Mouse (Mus musculus): ENCODE measurements around the gene 1700017B05Rik. TPM values are rescaled to one million over a fixed set of nuclear protein-coding genes. Genes with fewer than 3 reads are reported as not detected.
A peak's percentile ranks its signal among the peaks of the same experiment; 100 is the strongest.

The 1700017B05Rik gene
- polyA plus RNA-seq, 1 experiment from 2014 or later: 25.5 TPM

GRCm38 (mm10) chr9:57297938-57298337, 35.5 kb upstream of the 1700017B05Rik start:
- no peaks in the 10 kb centered on the region; the same call in 1 of the 2 replicates for H3K4me1 ChIP-seq (ENCODE audit: control insufficient read depth, insufficient read depth, low read length)
- 90% methylated on average over 2 of the region's 2 CpGs for WGBS
- H3K27ac ChIP-seq (ENCODE audit: low read length): no peak overlapping the region
- H3K36me3 ChIP-seq (ENCODE audit: control insufficient read depth, insufficient read depth, low read length): no peaks in the 10 kb centered on the region
- H3K4me2 ChIP-seq (ENCODE audit: low read depth, low read length): no peak overlapping the region
- ATAC-seq: no peak
- H3K4me3 ChIP-seq (ENCODE audit: low read length): no peak overlapping the region
- no peaks in the 10 kb centered on the region for H3K27me3 ChIP-seq (replicated peaks; ENCODE audit: control insufficient read depth, insufficient read depth, low read length)
- no peak overlapping the region for H3K9ac ChIP-seq (ENCODE audit: low read depth, low read length)
- no peaks in the 10 kb centered on the region for H3K9me3 ChIP-seq (ENCODE audit: control insufficient read depth, low read length)

GRCm38 (mm10) chr9:57296277-57296676, 33.9 kb upstream of the 1700017B05Rik start:
- Histone ChIP-seq H3K4me2 (ENCODE audit: low read depth, low read length) (no peak overlapping the region), H3K27me3 (replicated peaks; ENCODE audit: control insufficient read depth, insufficient read depth, low read length) (no peaks in the 10 kb centered on the region), H3K4me1 (ENCODE audit: control insufficient read depth, insufficient read depth, low read length) (no peaks in the 10 kb centered on the region; the same call in 1 of the 2 replicates), H3K9ac (ENCODE audit: low read depth, low read length) (no peak overlapping the region), H3K36me3 (ENCODE audit: control insufficient read depth, insufficient read depth, low read length) (no peaks in the 10 kb centered on the region), H3K27ac (ENCODE audit: low read length) (no peak overlapping the region), H3K9me3 (ENCODE audit: control insufficient read depth, low read length) (no peaks in the 10 kb centered on the region), H3K4me3 (ENCODE audit: low read length) (no peak overlapping the region)
- WGBS: 66% methylated on average over 8 of the region's 8 CpGs
- no peak for ATAC-seq

- no peak overlapping the region for H3K4me3 ChIP-seq (ENCODE audit: low read length)
- no peaks in the 10 kb centered on the region for H3K27me3 ChIP-seq (replicated peaks; ENCODE audit: control insufficient read depth, insufficient read depth, low read length)
- 70% methylated on average over 3 of the region's 3 CpGs for WGBS
- H3K4me1 ChIP-seq (ENCODE audit: control insufficient read depth, insufficient read depth, low read length): no peaks in the 10 kb centered on the region; the same call in 1 of the 2 replicates
- H3K36me3 ChIP-seq (ENCODE audit: control insufficient read depth, insufficient read depth, low read length): no peaks in the 10 kb centered on the region
- no peak overlapping the region for H3K4me2 ChIP-seq (ENCODE audit: low read depth, low read length)
- no peak overlapping the region for H3K27ac ChIP-seq (ENCODE audit: low read length)
- no peak; the same call in 1 of the 2 replicates for ATAC-seq
- H3K9ac ChIP-seq (ENCODE audit: low read depth, low read length): no peak overlapping the region
- no peaks in the 10 kb centered on the region for H3K9me3 ChIP-seq (ENCODE audit: control insufficient read depth, low read length)
Observed at GRCm38 (mm10) chr9:57295666-57296065, 33.3 kb upstream of the 1700017B05Rik start.

GRCm38 (mm10) chr9:57294905-57295304, 32.5 kb upstream of the 1700017B05Rik start:
- H3K9ac ChIP-seq (ENCODE audit: low read depth, low read length): no peak overlapping the region
- no peaks in the 10 kb centered on the region for H3K27me3 ChIP-seq (replicated peaks; ENCODE audit: control insufficient read depth, insufficient read depth, low read length)
- H3K27ac ChIP-seq (ENCODE audit: low read length): no peak overlapping the region
- H3K4me1 ChIP-seq (ENCODE audit: control insufficient read depth, insufficient read depth, low read length): no peaks in the 10 kb centered on the region; the same call in 1 of the 2 replicates
- ATAC-seq: no peak
- H3K36me3 ChIP-seq (ENCODE audit: control insufficient read depth, insufficient read depth, low read length): no peaks in the 10 kb centered on the region
- H3K9me3 ChIP-seq (ENCODE audit: control insufficient read depth, low read length): no peaks in the 10 kb centered on the region
- no peak overlapping the region for H3K4me3 ChIP-seq (ENCODE audit: low read length)
- no peak overlapping the region for H3K4me2 ChIP-seq (ENCODE audit: low read depth, low read length)
- 82% methylated on average over 3 of the region's 3 CpGs for WGBS

GRCm38 (mm10) chr9:57287183-57287582, 24.8 kb upstream of the 1700017B05Rik start:
- no peak overlapping the region for H3K27ac ChIP-seq (ENCODE audit: low read length)
- no peaks in the 10 kb centered on the region for H3K9me3 ChIP-seq (ENCODE audit: control insufficient read depth, low read length)
- H3K4me1 ChIP-seq (ENCODE audit: control insufficient read depth, insufficient read depth, low read length): no peaks in the 10 kb centered on the region
- H3K4me2 ChIP-seq (ENCODE audit: low read depth, low read length): no peak overlapping the region
- WGBS: 79% methylated on average over 6 of the region's 6 CpGs
- H3K9ac ChIP-seq (ENCODE audit: low read depth, low read length): no peak overlapping the region
- no peak for ATAC-seq
- no peaks in the 10 kb centered on the region for H3K36me3 ChIP-seq (ENCODE audit: control insufficient read depth, insufficient read depth, low read length)
- no peak overlapping the region for H3K4me3 ChIP-seq (ENCODE audit: low read length)
- H3K27me3 ChIP-seq (replicated peaks; ENCODE audit: control insufficient read depth, insufficient read depth, low read length): no peaks in the 10 kb centered on the region

- ATAC-seq: peak; percentile 14; the same call in 1 of the 2 replicates
- H3K4me1 ChIP-seq (ENCODE audit: control insufficient read depth, insufficient read depth, low read length): peaks cover 18% of the 10 kb centered on the region
- no peak overlapping the region for H3K4me3 ChIP-seq (ENCODE audit: low read length)
- no peaks in the 10 kb centered on the region for H3K27me3 ChIP-seq (replicated peaks; ENCODE audit: control insufficient read depth, insufficient read depth, low read length)
- no peak overlapping the region for H3K4me2 ChIP-seq (ENCODE audit: low read depth, low read length)
- H3K36me3 ChIP-seq (ENCODE audit: control insufficient read depth, insufficient read depth, low read length): no peaks in the 10 kb centered on the region
- H3K9ac ChIP-seq (ENCODE audit: low read depth, low read length): no peak overlapping the region
- H3K9me3 ChIP-seq (ENCODE audit: control insufficient read depth, low read length): no peaks in the 10 kb centered on the region
- no peak overlapping the region for H3K27ac ChIP-seq (ENCODE audit: low read length)
- WGBS: 60% methylated on average over 4 of the region's 4 CpGs
Observed at GRCm38 (mm10) chr9:57283311-57283710, 20.9 kb upstream of the 1700017B05Rik start.

GRCm38 (mm10) chr9:57282686-57283085, 20.3 kb upstream of the 1700017B05Rik start:
- Histone ChIP-seq H3K27ac (ENCODE audit: low read length) (no peak overlapping the region), H3K4me2 (ENCODE audit: low read depth, low read length) (no peak overlapping the region), H3K4me3 (ENCODE audit: low read length) (no peak overlapping the region), H3K27me3 (replicated peaks; ENCODE audit: control insufficient read depth, insufficient read depth, low read length) (no peaks in the 10 kb centered on the region), H3K36me3 (ENCODE audit: control insufficient read depth, insufficient read depth, low read length) (no peaks in the 10 kb centered on the region), H3K4me1 (ENCODE audit: control insufficient read depth, insufficient read depth, low read length) (peaks cover 23% of the 10 kb centered on the region), H3K9ac (ENCODE audit: low read depth, low read length) (no peak overlapping the region), H3K9me3 (ENCODE audit: control insufficient read depth, low read length) (no peaks in the 10 kb centered on the region)
- no peak for ATAC-seq
- 63% methylated on average over 3 of the region's 3 CpGs for WGBS

GRCm38 (mm10) chr9:57281549-57281948, 19.1 kb upstream of the 1700017B05Rik start:
- no peaks in the 10 kb centered on the region for H3K27me3 ChIP-seq (replicated peaks; ENCODE audit: control insufficient read depth, insufficient read depth, low read length)
- WGBS: 14% methylated on average over 20 of the region's 20 CpGs
- peak; percentile 51 for ATAC-seq

GRCm38 (mm10) chr9:57279441-57279840, 17.0 kb upstream of the 1700017B05Rik start:
- no peaks in the 10 kb centered on the region for H3K27me3 ChIP-seq (replicated peaks; ENCODE audit: control insufficient read depth, insufficient read depth, low read length)
- no peaks in the 10 kb centered on the region for H3K9me3 ChIP-seq (ENCODE audit: control insufficient read depth, low read length)
- ATAC-seq: 0 out of 2 replicates have a peak, but pooled peaks have one; percentile 18
- 30% methylated on average over 4 of the region's 4 CpGs for WGBS
- peak overlapping the region; percentile 10; the same call in 1 of the 2 replicates for H3K27ac ChIP-seq (ENCODE audit: low read length)
- H3K36me3 ChIP-seq (ENCODE audit: control insufficient read depth, insufficient read depth, low read length): no peaks in the 10 kb centered on the region
- H3K4me2 ChIP-seq (ENCODE audit: low read depth, low read length): no peak overlapping the region
- no peak overlapping the region for H3K4me3 ChIP-seq (ENCODE audit: low read length)
- peaks cover 23% of the 10 kb centered on the region for H3K4me1 ChIP-seq (ENCODE audit: control insufficient read depth, insufficient read depth, low read length)
- H3K9ac ChIP-seq (ENCODE audit: low read depth, low read length): no peak overlapping the region

More at GRCm38 (mm10) chr9:57281549-57281948, 19.1 kb upstream of the 1700017B05Rik start:
- no peak overlapping the region for H3K27ac ChIP-seq (ENCODE audit: low read length)
- peak overlapping the region; percentile 22 for H3K4me3 ChIP-seq (ENCODE audit: low read length)
- H3K4me1 ChIP-seq (ENCODE audit: control insufficient read depth, insufficient read depth, low read length): peaks cover 23% of the 10 kb centered on the region
- H3K36me3 ChIP-seq (ENCODE audit: control insufficient read depth, insufficient read depth, low read length): no peaks in the 10 kb centered on the region
- H3K9ac ChIP-seq (ENCODE audit: low read depth, low read length): peak overlapping the region; percentile 41
- peak overlapping the region; percentile 49 for H3K4me2 ChIP-seq (ENCODE audit: low read depth, low read length)
- no peaks in the 10 kb centered on the region for H3K9me3 ChIP-seq (ENCODE audit: control insufficient read depth, low read length)

- Histone ChIP-seq H3K4me1 (ENCODE audit: control insufficient read depth, insufficient read depth, low read length) (peaks cover 23% of the 10 kb centered on the region), H3K9ac (ENCODE audit: low read depth, low read length) (no peak overlapping the region), H3K4me3 (ENCODE audit: low read length) (no peak overlapping the region), H3K4me2 (ENCODE audit: low read depth, low read length) (no peak overlapping the region), H3K36me3 (ENCODE audit: control insufficient read depth, insufficient read depth, low read length) (no peaks in the 10 kb centered on the region), H3K27me3 (replicated peaks; ENCODE audit: control insufficient read depth, insufficient read depth, low read length) (no peaks in the 10 kb centered on the region), H3K9me3 (ENCODE audit: control insufficient read depth, low read length) (no peaks in the 10 kb centered on the region), H3K27ac (ENCODE audit: low read length) (no peak overlapping the region)
- WGBS: 47% methylated on average over 4 of the region's 4 CpGs
- no peak for ATAC-seq
Observed at GRCm38 (mm10) chr9:57278268-57278667, 15.9 kb upstream of the 1700017B05Rik start.
